Mouse (Mus musculus): ENCODE measurements around the gene Foxn3.
A peak's percentile ranks its signal among the peaks of the same experiment; 100 is the strongest.

The Foxn3 gene

GRCm38 (mm10) chr12:99182338-99182737 is 381.0 kb downstream of the Foxn3 start:
- DNase-seq (ENCODE audit: low read depth, low spot score): no peak

DNA sequence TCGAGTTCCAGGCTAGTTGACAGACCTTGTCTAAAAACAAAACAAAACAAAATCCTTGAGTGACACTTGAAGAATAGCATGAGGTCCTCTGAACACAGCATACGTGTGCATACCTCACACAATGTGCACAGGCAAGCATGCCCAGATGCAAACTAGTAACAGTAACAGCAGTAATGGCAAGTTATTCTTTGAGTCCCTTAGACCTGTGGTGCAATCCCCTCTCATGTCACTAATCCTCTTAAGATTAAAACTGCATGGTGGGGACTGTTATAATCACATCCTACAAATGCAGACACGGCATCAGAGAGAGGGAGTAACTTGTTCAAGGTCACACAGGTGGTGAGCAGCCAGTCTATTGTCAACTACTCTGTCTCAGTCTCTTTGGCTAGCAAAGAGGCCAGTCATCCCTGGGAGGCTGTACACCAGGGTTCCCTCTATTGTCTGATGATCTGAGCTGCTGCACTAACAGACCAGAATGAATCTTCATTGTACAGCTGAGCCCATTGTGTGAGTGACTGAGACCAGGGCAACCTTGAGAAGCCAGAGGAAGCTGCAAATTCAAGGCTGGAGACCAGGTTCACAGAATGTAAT is 383.1 kb downstream of the Foxn3 start:
- DNase-seq (ENCODE audit: low read depth, low spot score): no peak

DNA sequence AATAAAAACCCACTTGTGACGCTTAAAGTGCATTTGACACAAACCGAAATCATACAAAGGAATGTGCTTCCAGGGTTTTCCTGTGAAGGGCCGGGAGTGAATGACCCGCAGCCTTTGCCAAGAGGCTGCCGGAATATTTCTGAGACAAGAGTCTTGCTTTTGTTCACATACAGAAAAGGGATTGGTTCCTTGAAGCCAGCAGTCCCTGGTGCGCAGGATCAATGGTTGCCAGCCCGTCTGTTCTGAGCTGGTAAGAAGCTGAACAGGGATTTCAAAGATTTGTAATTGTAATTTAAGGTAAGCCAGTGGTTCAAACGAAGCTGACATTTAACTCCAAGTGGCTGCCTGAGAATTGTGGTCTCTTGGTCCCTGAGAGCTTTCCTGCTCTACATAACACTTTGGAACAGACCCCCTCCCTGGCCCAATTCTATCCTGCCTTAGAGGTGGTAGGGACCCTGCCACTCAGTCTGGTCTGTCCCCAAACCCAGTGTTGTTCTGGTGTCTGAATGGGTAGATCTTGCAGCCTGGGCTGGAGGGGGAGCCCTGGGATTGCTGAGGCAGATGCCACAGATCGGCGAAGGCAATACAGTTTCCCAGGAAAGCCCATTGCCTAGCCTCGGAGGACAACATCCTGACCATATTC is 388.3 kb downstream of the Foxn3 start:
- DNase-seq (ENCODE audit: low read depth, low spot score): no peak

- no peak for DNase-seq (ENCODE audit: low read depth, low spot score)
Measured at GRCm38 (mm10) chr12:99172170-99172569, 391.2 kb downstream of the Foxn3 start.

- DNase-seq (ENCODE audit: low read depth, low spot score): no peak
Measured at GRCm38 (mm10) chr12:99169925-99170324, 393.5 kb downstream of the Foxn3 start.

DNA sequence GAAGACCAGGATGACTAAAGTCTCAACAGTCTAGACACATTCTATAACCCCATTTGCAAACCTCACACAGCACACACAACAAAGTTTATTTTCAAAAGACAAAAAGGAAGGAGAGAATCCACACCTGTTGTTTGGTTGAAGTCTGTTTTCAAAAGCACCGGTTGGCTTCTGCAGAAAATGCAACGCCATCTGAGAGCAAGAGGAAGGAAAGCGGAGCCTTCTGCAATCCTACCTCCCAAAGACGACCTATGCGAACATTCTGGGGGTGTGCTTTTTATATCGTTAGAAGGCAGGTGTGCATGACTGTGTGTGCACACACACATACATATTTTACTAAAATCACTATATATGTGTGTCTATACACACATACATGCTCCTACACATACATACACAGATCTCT is 397.3 kb downstream of the Foxn3 start:
- DNase-seq (ENCODE audit: low read depth, low spot score): no peak

GRCm38 (mm10) chr12:99163342-99163682 is 400.1 kb downstream of the Foxn3 start:
- no peak for DNase-seq (ENCODE audit: low read depth, low spot score)

GRCm38 (mm10) chr12:99162639-99163341 is 400.6 kb downstream of the Foxn3 start:
- no peak for DNase-seq (ENCODE audit: low read depth, low spot score)

DNA sequence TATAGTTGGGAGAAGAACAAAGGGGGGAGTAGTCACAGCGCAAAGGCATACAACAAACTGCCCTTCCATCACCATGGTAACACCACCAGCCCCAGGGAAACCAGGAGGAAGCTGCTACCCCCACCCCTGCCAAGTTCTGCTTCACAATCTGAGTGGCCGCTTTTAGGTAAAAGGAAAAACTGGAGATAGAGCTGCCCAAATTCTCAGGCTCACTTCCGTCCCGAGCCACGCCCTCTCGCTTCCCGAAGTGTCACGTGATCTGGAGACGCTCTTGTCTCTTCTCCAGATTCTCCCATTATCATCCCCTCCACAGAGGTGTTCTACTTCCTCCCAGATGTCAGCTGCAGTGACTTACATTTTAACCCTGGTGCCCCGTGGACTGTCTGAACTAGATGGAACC is 401.2 kb downstream of the Foxn3 start:
- DNase-seq (ENCODE audit: low read depth, low spot score): no peak

DNA sequence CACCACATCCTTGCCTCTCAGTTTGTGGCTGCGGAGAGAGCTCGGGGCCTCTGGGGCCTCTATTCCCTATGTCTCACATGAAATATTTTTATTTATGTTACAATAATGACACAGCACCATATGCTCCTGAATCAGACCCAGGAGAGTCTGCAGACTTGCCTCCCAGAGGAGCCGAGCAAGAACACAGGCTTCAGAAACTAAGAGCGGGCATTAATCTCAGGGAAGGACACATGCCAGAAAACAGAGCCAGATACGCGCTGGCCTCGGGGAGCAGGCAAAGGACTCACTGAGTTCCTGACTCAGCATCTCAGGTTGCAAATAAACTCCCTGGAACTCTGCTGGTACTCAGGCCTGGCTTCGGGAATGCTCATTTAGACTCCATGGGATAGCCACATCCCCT is 403.3 kb downstream of the Foxn3 start:
- no peak for DNase-seq (ENCODE audit: low read depth, low spot score)

DNA sequence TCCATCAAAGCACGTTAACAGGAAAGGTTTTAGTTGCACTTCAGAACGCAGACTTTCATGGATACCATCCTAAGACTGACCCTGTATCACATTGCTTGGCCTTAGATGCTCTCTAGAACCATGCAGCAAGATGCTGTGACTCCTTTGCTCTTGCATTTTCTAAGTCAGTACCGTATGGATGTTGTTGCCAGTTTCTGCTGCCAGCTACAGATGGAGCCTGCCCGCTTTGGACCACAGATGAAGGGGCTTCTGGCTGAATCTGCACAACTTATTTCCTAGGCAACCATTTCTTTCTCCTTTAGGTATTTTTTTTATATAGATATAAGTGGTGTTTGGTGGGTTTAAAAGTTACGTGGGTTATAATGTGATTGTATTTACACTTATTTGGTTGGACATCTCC is 407.5 kb downstream of the Foxn3 start:
- no peak for DNase-seq (ENCODE audit: low read depth, low spot score)

- no peak for DNase-seq (ENCODE audit: low read depth, low spot score)
Measured at GRCm38 (mm10) chr12:99154230-99154629, 409.2 kb downstream of the Foxn3 start.

- DNase-seq (ENCODE audit: low read depth, low spot score): peak; percentile 57
Measured at GRCm38 (mm10) chr12:99153664-99154063, 409.7 kb downstream of the Foxn3 start.

GRCm38 (mm10) chr12:99150126-99150525 is 413.3 kb downstream of the Foxn3 start:
- peak; percentile 35 for DNase-seq (ENCODE audit: low read depth, low spot score)

DNA sequence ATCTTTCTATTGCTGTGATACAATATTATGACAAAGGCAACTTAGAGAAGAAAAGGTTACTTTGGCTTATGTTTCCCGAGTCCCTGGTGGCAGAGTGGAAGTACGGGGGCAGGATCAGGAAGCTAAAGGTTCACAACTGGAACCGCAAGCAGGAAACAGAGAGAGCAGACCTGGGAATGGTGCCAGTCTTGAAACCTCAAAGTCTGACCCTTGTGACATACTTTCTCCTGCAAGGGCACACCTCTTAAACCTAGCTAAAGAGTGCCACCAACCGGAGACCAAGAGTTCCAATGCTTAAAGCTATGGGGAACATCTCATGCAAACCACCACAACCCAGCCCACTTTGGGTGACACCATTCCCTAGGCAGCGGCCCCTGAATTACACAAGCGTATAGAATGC is 414.2 kb downstream of the Foxn3 start:
- DNase-seq (ENCODE audit: low read depth, low spot score): no peak
